Mouse (Mus musculus) Patski (cell line): ENCODE data around the gene Stox2. TPM values are rescaled to one million over a fixed set of nuclear protein-coding genes. Genes with fewer than 3 reads are reported as not detected.

Experiments used
- ATAC-seq: fragments of 100-300 bp; one replicate; pipeline ENCODE4 v1.8.0; 2021
- CTCF ChIA-PET: fragments of 350-600 bp; sonication (Branson Sonifier 250); formaldehyde crosslinking; loops from one replicate; lab custom pipeline; 2022; ENCODE audit warnings: inconsistent platforms; lab: Charles Lee
- POLR2A ChIA-PET: fragments of 350-600 bp; sonication (Branson Sonifier 250); formaldehyde crosslinking; loops from one replicate; lab custom pipeline; 2022; ENCODE audit warnings: antibody characterized with exemption, inconsistent platforms; lab: Charles Lee
- DNase-seq: peaks from one replicate; pipeline ENCODE4 v3.0.0-alpha.2; 2011; ENCODE audit warnings: low read depth, low spot score
- H3K27me3 ChIP-seq: fragments of 371-371 bp; one replicate; pipeline ENCODE4 v1.5.1; 2021
- CTCF ChIP-seq: fragments of 100-300 bp; IDR thresholded peaks from one replicate; pipeline ENCODE4 v1.5.1; 2021
- in situ Hi-C: fragments of 300-500 bp; cut with MboI; formaldehyde crosslinking; loops from 3 replicates; pipeline ENCODE4 v1.11.1; 2018; ENCODE audit warnings: low pct_unique_long_range_greater_than_20kb, mixed read lengths
- polyA plus RNA-seq: library from polyadenylated mRNA; unstranded; gene quantifications from one replicate; pipeline ENCODE4 v1.2.3, GENCODE M21; 2021

Gene Stox2
- polyA plus RNA-seq, 1 experiment from 2014 or later: 14.7 TPM

DNA sequence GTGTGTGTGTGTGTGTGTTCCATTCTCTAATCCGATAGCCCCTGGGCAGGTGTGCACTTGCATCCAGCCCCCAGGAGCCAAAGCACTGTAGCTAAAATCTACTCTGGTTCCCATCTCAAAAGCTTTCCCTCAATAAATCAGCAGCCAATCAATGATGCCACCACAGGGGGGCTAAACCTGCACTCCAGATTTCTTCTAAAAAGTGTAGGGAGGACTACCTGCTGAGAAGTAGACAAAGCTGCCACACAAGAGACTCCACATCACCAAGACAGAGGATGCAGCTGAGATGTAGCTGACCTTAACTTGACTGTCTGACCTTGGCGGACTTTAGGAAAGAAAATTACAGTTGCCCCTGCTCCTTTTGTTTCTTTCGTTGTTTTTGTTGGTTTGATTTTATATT is 127.7 kb downstream of the Stox2 start:
- ATAC-seq: no peak
- CTCF ChIA-PET: no interaction called here
- POLR2A ChIA-PET: interaction anchor here (0.7 kb wide), 1 partner anchor 9 kb away, joined by 3 read pairs; no protein-coding TSS in a partner anchor
- H3K27me3 ChIP-seq: no peaks in the 10 kb centered on the region
- DNase-seq: no peak
- no peak for TF ChIP-seq CTCF
- in situ Hi-C loops: no loop called here

DNA sequence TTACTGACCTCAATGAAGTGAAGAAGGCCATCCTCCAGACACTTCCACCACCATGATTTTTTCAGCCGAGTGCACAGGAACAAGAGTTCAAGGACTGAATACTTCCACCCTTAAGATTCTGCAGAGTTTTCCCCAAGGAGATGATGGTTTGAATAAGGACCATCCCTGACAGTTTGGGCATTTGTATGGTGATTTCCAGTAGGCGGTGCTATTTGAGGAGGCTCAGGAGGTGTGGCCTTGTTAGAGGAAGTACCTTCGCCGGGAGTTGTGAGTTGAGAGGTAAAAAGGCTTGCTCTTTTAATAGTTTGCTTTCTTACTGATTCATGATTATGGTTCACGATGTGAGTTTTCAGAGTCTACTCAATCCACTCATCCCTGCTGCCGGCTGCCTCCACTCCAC is 138.0 kb downstream of the Stox2 start:
- CTCF ChIA-PET: no interaction called here
- TF ChIP-seq CTCF: no peak
- POLR2A ChIA-PET: no interaction called here
- ATAC-seq (no peak), DNase-seq (no peak)
- in situ Hi-C loops: no loop called here
- H3K27me3 ChIP-seq: no peaks in the 10 kb centered on the region

GRCm38 (mm10) chr8:47306372-47306771 is 139.8 kb downstream of the Stox2 start:
- no peak for TF ChIP-seq CTCF
- CTCF ChIA-PET: no interaction called here
- in situ Hi-C loops: no loop called here
- ATAC-seq: no peak
- POLR2A ChIA-PET: no interaction called here
- no peak for DNase-seq
- H3K27me3 ChIP-seq: no peaks in the 10 kb centered on the region

DNA sequence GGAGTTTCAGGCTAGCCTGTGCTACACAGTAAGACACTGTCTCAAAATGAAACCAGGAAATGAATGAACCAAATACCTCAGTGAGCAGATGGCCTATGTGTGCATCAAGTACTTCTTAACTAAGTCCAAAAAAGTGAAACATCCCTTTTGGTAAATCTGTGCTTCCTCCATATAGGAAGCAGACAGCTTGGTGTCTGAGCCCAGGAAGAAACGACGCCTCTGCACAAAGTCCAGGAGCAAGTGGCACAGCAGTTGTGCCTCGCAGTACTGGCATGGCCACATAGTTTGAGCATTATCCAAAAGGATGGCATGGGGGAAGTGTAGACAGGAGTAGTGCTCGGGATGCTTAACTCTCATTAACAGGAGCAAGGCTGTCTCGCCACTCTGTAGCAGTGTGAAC is 140.3 kb downstream of the Stox2 start:
- ChIA-PET POLR2A (no interaction called here), CTCF (no interaction called here)
- DNase-seq: no peak
- in situ Hi-C loops: no loop called here
- no peak for ATAC-seq
- no peak for TF ChIP-seq CTCF
- no peaks in the 10 kb centered on the region for H3K27me3 ChIP-seq

GRCm38 (mm10) chr8:47298460-47298859 is 147.7 kb downstream of the Stox2 start:
- DNase-seq (no peak), ATAC-seq (no peak)
- H3K27me3 ChIP-seq: no peaks in the 10 kb centered on the region
- ChIA-PET POLR2A (no interaction called here), CTCF (no interaction called here)
- TF ChIP-seq CTCF: no peak
- in situ Hi-C loops: no loop called here

DNA sequence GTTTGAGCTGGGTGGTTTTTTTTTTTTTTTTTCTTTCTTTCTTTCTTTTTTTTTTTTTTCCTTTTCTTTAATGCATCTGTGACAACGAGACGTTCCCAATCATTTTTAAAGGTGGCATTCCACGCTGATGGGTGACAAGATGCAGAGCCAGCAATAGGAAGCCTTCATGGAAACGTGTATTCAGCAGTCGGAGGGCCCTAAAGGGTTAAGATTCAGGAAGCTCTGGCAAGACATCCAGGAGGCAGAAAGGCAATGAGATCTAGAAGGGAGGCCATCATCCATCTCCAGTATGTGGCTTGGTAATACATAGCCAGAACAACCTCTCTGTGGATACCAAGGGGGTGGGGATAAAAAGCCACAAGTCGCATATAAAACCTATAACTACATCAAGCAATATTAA is 156.5 kb downstream of the Stox2 start:
- DNase-seq: no peak
- ATAC-seq: no peak
- CTCF ChIA-PET: interaction anchor here (0.6 to 1.7 kb wide), 4 partner anchors 30 to 282 kb away, joined by 3 to 4 read pairs (median 4); no protein-coding TSS in a partner anchor
- H3K27me3 ChIP-seq: no peaks in the 10 kb centered on the region
- POLR2A ChIA-PET: interaction anchor here (0.7 kb wide), 3 partner anchors 44 to 321 kb away, joined by 5 to 11 read pairs (median 6); no protein-coding TSS in a partner anchor
- TF ChIP-seq CTCF: no peak
- in situ Hi-C loops: no loop called here

DNA sequence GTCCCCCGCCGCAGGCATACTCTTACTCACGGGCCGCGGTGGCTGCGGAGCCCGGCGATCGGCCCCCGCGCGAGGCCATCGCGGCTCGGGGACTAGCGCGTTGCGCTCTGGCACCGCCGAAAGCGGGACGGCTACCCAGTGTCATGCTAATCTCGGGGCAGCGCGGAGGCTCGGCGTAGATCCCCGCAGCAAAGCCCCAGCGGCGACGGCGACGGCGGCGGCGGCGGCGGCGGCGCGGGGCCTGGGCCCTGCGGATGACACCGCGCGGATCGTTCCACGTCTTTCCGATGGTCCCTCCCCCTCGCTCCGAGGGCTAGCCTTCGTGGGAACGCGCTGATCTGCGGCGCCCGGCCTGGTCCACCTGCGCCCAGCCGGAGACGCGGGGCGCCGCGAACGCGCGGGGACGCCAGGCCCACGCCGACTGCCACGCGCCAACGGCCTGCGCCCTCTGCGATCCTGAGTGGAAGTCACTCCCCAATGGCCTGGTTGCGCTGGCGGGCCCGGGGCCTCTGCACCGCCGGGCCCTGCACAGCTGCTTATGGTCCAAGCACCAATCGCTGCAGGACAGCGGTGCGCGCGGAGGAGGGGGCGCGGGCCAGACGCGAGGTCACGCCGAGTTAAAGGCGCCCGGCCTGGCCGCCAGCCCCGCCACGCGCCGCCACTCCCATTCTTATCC is 157.2 kb downstream of the Stox2 start:
- DNase-seq: no peak
- TF ChIP-seq CTCF: no peak
- peak; percentile 63 for ATAC-seq
- no peaks in the 10 kb centered on the region for H3K27me3 ChIP-seq
- ChIA-PET CTCF (interaction anchor here (0.6 to 1.7 kb wide), 3 partner anchors 31 to 281 kb away, joined by 3 to 4 read pairs (median 3); no protein-coding TSS in a partner anchor), POLR2A (interaction anchor here (0.7 kb wide), 2 partner anchors 43 to 320 kb away, joined by 5 to 6 read pairs; no protein-coding TSS in a partner anchor)
- in situ Hi-C loops: no loop called here

DNA sequence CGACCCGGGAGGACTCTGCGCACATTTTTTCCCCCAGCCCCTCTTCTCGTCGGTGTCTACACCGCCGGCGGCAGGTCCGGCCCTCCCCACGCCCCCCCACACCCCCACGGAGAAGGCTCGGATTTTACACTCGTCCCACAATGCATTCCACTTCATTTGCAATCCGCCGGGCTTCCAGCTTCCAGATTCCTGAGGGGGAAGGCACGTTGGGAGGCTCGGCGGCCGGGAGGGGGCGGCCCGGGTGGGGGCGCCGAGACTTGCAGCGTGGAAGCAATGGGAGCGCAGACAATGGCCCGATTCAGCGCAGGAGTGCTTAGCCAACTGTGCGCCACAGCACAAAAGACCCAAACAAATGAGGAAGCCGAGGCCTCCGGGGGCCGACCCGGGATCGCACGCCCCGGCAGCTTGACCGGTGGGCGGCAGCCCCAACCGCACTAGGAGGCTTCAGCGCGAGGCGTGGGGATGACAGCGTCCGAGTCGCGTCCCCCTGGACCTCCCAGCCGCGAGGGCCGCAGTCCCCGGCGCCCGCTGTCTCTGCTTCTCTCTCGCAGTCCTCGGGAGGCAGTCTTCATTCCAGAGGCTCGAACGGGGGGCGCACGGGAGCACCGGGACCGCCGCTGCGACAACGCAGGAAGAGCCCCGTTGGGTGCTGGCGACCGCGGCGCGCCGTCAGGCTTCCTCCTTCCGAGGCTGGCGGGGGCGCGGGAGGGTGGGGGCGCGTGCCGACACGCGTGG is 157.9 kb downstream of the Stox2 start:
- TF ChIP-seq CTCF: no peak
- ATAC-seq (peak; percentile 44), DNase-seq (no peak)
- in situ Hi-C loops: no loop called here
- ChIA-PET POLR2A (interaction anchor here (0.6 kb wide), 1 partner anchor 32 kb away, joined by 3 read pairs; no protein-coding TSS in a partner anchor), CTCF (interaction anchor here (3.4 kb wide), 1 partner anchor 83 kb away, joined by 17 read pairs; no protein-coding TSS in a partner anchor)
- no peaks in the 10 kb centered on the region for H3K27me3 ChIP-seq

DNA sequence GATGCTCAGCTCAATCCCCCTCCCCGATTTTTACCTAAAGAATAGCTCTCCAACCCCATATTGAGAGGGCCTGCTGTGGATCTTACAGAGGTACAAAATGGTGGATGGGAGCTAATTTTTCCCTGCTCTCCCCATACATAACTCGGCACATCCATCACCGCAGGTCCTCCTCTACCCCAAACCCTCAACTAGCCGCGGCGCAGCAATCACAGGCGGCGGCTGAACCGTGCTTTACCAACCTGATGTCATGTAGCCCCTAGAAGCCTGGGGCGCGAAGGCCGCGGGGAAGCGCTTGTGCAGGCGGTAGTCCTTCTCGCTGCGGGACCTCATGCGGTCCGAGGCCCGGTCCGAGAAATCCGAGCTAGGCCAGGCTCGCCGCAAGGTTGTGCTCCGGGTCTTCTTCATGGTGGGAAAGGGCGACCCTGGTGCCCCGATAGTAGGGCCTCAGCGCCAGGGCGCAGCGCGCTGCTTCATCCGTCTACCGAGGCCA is 158.5 kb downstream of the Stox2 start:
- ChIA-PET POLR2A (interaction anchor here (0.6 kb wide), 2 partner anchors 32 to 62 kb away, joined by 3 read pairs; no protein-coding TSS in a partner anchor), CTCF (interaction anchor here (0.7 to 3.4 kb wide), 2 partner anchors 83 to 87 kb away, joined by 3 to 17 read pairs; no protein-coding TSS in a partner anchor)
- TF ChIP-seq CTCF: no peak
- no peaks in the 10 kb centered on the region for H3K27me3 ChIP-seq
- in situ Hi-C loops: no loop called here
- no peak for ATAC-seq
- no peak for DNase-seq

DNA sequence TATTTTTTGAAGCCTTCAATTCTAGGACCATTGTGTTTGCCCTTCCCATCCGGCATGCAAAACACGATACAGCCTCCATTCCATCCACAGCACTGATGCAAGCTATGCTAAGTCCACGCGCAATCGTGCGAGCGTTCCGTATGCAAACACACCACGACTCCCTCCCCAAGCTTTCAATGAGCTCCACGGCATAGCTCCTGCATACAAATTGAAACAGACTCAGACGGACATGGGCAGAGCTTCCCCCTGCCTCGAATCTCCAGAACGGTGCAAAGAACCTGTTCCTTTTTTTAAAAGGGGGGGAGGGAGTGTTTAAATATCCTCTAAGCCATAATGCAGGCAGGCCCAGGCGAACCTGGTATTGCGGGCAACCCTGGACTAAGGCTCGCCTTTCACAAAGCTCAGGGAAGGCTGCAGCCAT is 159.0 kb downstream of the Stox2 start:
- POLR2A ChIA-PET: interaction anchor here (0.6 to 0.7 kb wide), 2 partner anchors 26 to 63 kb away, joined by 3 to 4 read pairs; no protein-coding TSS in a partner anchor
- in situ Hi-C loops: no loop called here
- no peak for ATAC-seq
- TF ChIP-seq CTCF: no peak
- CTCF ChIA-PET: interaction anchor here (0.7 to 3.4 kb wide), 3 partner anchors 84 to 91 kb away, joined by 3 to 17 read pairs (median 3); no protein-coding TSS in a partner anchor
- no peaks in the 10 kb centered on the region for H3K27me3 ChIP-seq
- DNase-seq: no peak
